Comparison of ENCODE assay signal across 13 mouse cellular contexts in genomic region chr1:171060392-171060791, GRCm38 (mm10). TPM values are rescaled to one million over a fixed set of nuclear protein-coding genes. Genes with fewer than 3 reads are reported as not detected.
DNase-seq lines count a peak whose midpoint lies in the region; ATAC-seq lines count a peak whose summit lies in the region.
"Had no signal": no experiment of that assay in that cellular context is flagged by ENCODE, and none has a peak within 500 bp of the region (broad histone marks: within the 10 kb centered on the region; RNA-seq: fewer than 3 reads in every experiment).

No protein-coding gene starts in this region.

- no peaks in the 10 kb centered on the region for H3K9me3 ChIP-seq in heart, embryonic 15.5 days (replicated peaks)
- no peaks in the 10 kb centered on the region for H3K9me3 ChIP-seq in liver, embryonic 11.5 days (ENCODE audit: control insufficient read depth, low read length)

- no peaks in the 10 kb centered on the region for H3K36me3 ChIP-seq in heart, embryonic 15.5 days
- H3K36me3 ChIP-seq in liver, embryonic 11.5 days (ENCODE audit: control insufficient read depth, insufficient read depth, low read length) = no peaks in the 10 kb centered on the region

- no peak for DNase-seq in heart, postnatal 4 days
- DNase-seq in T-cell, adult 2 months (ENCODE audit: low spot score) = peak; percentile 50
- DNase-seq in liver, embryonic 11.5 days (ENCODE audit: low spot score) = peak; percentile 51
- peak; percentile 75 for DNase-seq in naive thymus-derived CD4-positive, alpha-beta T cell, adult 2 months (ENCODE audit: low read depth)
- DNase-seq in cerebellum, adult 9-11 months = no peak
- no peak for DNase-seq in layer of hippocampus, adult 9-10 months (ENCODE audit: low spot score)
- no peak for DNase-seq in left cerebral cortex, adult 18-20 months (ENCODE audit: low spot score in 2 of 2)
- DNase-seq: cerebellum, adult 2 months had no signal

- peak overlapping the region; percentile 18; the same call in 1 of the 2 replicates for H3K4me2 ChIP-seq in heart, embryonic 15.5 days
- H3K4me2 ChIP-seq in liver, embryonic 11.5 days = peak overlapping the region; percentile 44

- no peak overlapping the region for H3K9ac ChIP-seq in heart, embryonic 15.5 days
- H3K9ac ChIP-seq in liver, embryonic 11.5 days (ENCODE audit: low read depth, low read length) = no peak overlapping the region; the same call in 1 of the 2 replicates

- peaks cover 8% of the 10 kb centered on the region for H3K4me1 ChIP-seq in heart, embryonic 15.5 days (replicated peaks)
- H3K4me1 ChIP-seq in liver, embryonic 11.5 days (replicated peaks; ENCODE audit: control insufficient read depth, insufficient read depth, low read length) = peaks cover 8% of the 10 kb centered on the region

- 11% methylated on average over 10 of the region's 10 CpGs for WGBS in heart, embryonic 15.5 days
- WGBS in liver, embryonic 11.5 days = 5% methylated on average over 10 of the region's 10 CpGs

- ATAC-seq in heart, embryonic 15.5 days (replicated peaks; ENCODE audit: insufficient number of reproducible peaks, insufficient read depth, low FRiP score, low read depth) = no peak
- no peak for ATAC-seq in liver, embryonic 11.5 days (replicated peaks; ENCODE audit: low FRiP score)
- ATAC-seq: midbrain, embryonic 16.5 days had no signal

- peaks cover 18% of the 10 kb centered on the region for H3K27me3 ChIP-seq in heart, embryonic 15.5 days
- H3K27me3 ChIP-seq in liver, embryonic 11.5 days (replicated peaks; ENCODE audit: control insufficient read depth, insufficient read depth, low read length) = peaks cover 7% of the 10 kb centered on the region

- no peak overlapping the region for H3K4me3 ChIP-seq in heart, embryonic 15.5 days
- H3K4me3 ChIP-seq in liver, embryonic 11.5 days (ENCODE audit: low read depth, low read length) = peak overlapping the region; percentile 18

- no peak overlapping the region for H3K27ac ChIP-seq in heart, embryonic 15.5 days
- H3K27ac ChIP-seq in liver, embryonic 11.5 days (ENCODE audit: low read depth, low read length) = peak overlapping the region; percentile 50; the same call in 1 of the 2 replicates
- H3K27ac ChIP-seq: kidney, postnatal 0 days had no signal

RNA-seq across cellular contexts. Expression of gene Fcgr3, which starts 4.3 kb away (rescaled TPM):
- 10.4 and 11.9 TPM in 2 replicates for polyA plus RNA-seq in heart, embryonic 15.5 days (2015; fragmentation: Nextera tagmentation; extraction: Ambion mirVana)
- total RNA-seq in heart, postnatal 4 days (2021) = 1 to 10 TPM; 4.2 to 4.6 TPM
- 28.7 and 29.8 TPM in 2 replicates for polyA plus RNA-seq in liver, embryonic 11.5 days (2014; fragmentation: Nextera tagmentation; extraction: Ambion mirVana)
- 10 to 100 TPM; 11.1 to 13.2 TPM for total RNA-seq in left cerebral cortex, adult 18-20 months (2021)

RNA-seq across cellular contexts. Expression of gene Fcgr4, which starts 41.7 kb away (rescaled TPM):
- 1.1 and 1.4 TPM in 2 replicates for polyA plus RNA-seq in heart, embryonic 15.5 days (2015; fragmentation: Nextera tagmentation; extraction: Ambion mirVana)
- under 1 TPM; 0.36 to 0.56 TPM for total RNA-seq in heart, postnatal 4 days (2021)
- polyA plus RNA-seq in liver, embryonic 11.5 days (2014; fragmentation: Nextera tagmentation; extraction: Ambion mirVana) = 1.5 and 2.4 TPM in 2 replicates
- not detected for total RNA-seq in left cerebral cortex, adult 18-20 months (2021)
- total RNA-seq: left cerebral cortex, postnatal 36 days had no signal
- polyA plus RNA-seq: testis, adult 2 months had no signal

RNA-seq across cellular contexts. Expression of gene Cfap126, which starts 53.3 kb away (rescaled TPM):
- 2.7 and 3.5 TPM in 2 replicates for polyA plus RNA-seq in heart, embryonic 15.5 days (2015; fragmentation: Nextera tagmentation; extraction: Ambion mirVana)
- total RNA-seq in heart, postnatal 4 days (2021) = 1 to 10 TPM in 1 of 2 experiments, under 1 TPM in 1; 0.64 to 1.5 TPM
- polyA plus RNA-seq in liver, embryonic 11.5 days (2014; fragmentation: Nextera tagmentation; extraction: Ambion mirVana) = 1.4 and 2.2 TPM in 2 replicates
- total RNA-seq in left cerebral cortex, adult 18-20 months (2021) = under 1 TPM in 1 of 2 experiments, not detected in 1; 0.79 TPM

Comparison
In these comparisons a context has a peak if more than half of its experiments do, and no peak if none do; other contexts are left out.
1. DNase-seq: peak in T-cell, adult 2 months (single experiment), liver, embryonic 11.5 days (single experiment) and naive thymus-derived CD4-positive, alpha-beta T cell, adult 2 months (single experiment); none in heart, postnatal 4 days (single experiment), cerebellum, adult 9-11 months (single experiment), layer of hippocampus, adult 9-10 months (single experiment) and left cerebral cortex, adult 18-20 months (0 of 2).